Mouse (Mus musculus): ENCODE results near the gene Map3k10. TPM values are rescaled to one million over a fixed set of nuclear protein-coding genes. Genes with fewer than 3 reads are reported as not detected.

Gene Map3k10
- polyA plus RNA-seq (2014; fragmentation: Nextera tagmentation; extraction: Ambion mirVana), result 9.0 and 12.5 TPM in 2 replicates

DNA sequence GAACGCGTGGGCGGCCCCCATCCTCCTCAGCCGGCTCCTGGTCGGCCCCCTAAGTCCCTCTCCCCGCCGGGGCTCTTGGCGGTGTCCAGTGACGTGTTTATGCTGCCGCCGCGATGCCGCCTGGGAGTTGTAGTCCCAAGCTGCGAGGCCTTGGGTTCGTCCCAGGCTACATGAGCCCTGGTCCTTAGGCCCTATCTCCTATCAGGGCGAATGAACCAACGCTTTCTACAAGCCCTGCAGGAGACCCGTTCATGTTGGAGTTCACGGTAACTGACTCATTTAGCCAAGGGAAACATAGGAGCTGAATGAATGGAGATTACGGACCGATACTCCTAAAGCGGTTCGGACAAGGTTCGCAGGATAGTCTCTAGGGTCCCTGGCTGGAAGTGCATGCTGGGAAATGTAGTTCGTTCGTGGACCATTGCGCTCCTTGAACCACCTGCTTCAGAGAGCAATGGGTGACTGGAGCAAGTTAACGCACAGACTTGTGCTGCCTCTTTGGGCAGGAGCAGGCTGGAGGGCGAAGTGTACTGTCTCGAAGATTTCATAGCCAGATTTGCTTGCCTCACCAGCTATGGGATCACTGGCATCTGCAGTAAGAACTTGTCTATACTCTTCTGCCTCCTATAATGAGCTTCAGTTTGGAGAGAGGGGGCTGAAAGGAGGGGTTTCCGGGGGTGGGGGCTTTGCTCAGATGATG lies at the start of gene Map3k10:
Gene Map3k10, minus strand, starts transcription at position 77 of the 700 bp plus-strand sequence.
- Histone ChIP-seq H3K4me2 (ENCODE audit: low read depth) (peak within 1 kb of the TSS; percentile 81), H3K4me1 (ENCODE audit: control insufficient read depth, insufficient read depth, low read length) (peaks cover 15% of the 10 kb centered on the region), H3K27me3 (ENCODE audit: control insufficient read depth, insufficient read depth, low read length) (no peaks in the 10 kb centered on the region), H3K9ac (ENCODE audit: low read length) (peak within 1 kb of the TSS; percentile 60), H3K27ac (ENCODE audit: low read depth, low read length) (peak within 1 kb of the TSS; percentile 73), H3K36me3 (ENCODE audit: control insufficient read depth, insufficient read depth, low read length) (no peaks in the 10 kb centered on the region), H3K9me3 (ENCODE audit: control insufficient read depth, low read length) (no peaks in the 10 kb centered on the region), H3K4me3 (ENCODE audit: low read depth, low read length) (peak within 1 kb of the TSS; percentile 59)
- ATAC-seq (ENCODE audit: insufficient read depth, low FRiP score, low TSS enrichment) (peak; percentile 97), DNase-seq (ENCODE audit: low spot score) (peak; percentile 97)
- under 1% methylated on average over 27 of the region's 31 CpGs for WGBS

DNA sequence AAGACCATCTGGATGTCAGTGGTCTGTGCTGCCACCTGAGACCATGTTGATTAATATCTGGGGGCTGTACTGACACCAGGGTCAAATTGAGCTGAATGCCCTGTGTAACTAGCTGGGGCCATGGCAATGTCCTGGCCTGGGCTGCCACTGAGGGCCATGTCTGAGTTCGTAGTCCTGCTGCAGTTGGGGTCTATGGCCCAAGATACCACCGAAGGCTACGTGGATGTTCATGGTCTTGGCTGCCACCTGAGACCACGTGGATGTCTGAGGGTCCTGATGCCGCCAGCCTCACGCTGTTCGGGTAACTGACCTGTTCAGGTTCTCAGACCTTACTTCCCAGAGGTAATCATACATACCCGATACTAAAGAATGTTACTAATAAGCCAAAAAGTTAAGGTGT lies 47.6 kb upstream of the Map3k10 start:
- Histone ChIP-seq H3K4me2 (ENCODE audit: low read depth) (no peak overlapping the region), H3K27me3 (ENCODE audit: control insufficient read depth, insufficient read depth, low read length) (no peaks in the 10 kb centered on the region), H3K27ac (ENCODE audit: low read depth, low read length) (no peak overlapping the region), H3K4me3 (ENCODE audit: low read depth, low read length) (no peak overlapping the region), H3K4me1 (ENCODE audit: control insufficient read depth, insufficient read depth, low read length) (no peaks in the 10 kb centered on the region), H3K9ac (ENCODE audit: low read length) (no peak overlapping the region), H3K9me3 (ENCODE audit: control insufficient read depth, low read length) (no peaks in the 10 kb centered on the region), H3K36me3 (ENCODE audit: control insufficient read depth, insufficient read depth, low read length) (no peaks in the 10 kb centered on the region)
- DNase-seq (ENCODE audit: low spot score) (no peak), ATAC-seq (ENCODE audit: insufficient read depth, low FRiP score, low TSS enrichment) (no peak)
- WGBS, result 93% methylated on average over 8 of the region's 8 CpGs

DNA sequence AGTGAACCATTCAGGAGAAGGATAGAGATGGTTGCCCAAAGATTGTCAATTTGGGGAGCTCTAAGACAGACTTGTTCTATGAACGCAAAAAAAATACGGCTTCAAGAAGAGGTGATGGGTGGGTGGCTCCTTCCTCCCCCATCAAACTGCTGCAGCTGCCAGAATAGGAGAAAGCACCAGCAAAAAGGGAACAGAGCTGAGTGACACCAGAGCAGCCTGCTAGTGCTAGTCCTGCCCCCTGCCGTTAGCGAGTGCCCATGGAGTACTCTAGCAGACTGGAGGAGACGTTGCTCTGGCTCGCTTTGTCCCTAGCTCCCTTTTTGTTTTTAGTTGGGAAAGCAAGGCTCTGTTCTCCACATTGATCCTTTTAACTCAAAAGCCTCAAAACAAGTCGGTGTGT lies 36.0 kb upstream of the Map3k10 start:
- Histone ChIP-seq H3K9ac (ENCODE audit: low read length) (no peak overlapping the region), H3K27me3 (ENCODE audit: control insufficient read depth, insufficient read depth, low read length) (no peaks in the 10 kb centered on the region), H3K4me1 (ENCODE audit: control insufficient read depth, insufficient read depth, low read length) (no peaks in the 10 kb centered on the region), H3K4me3 (ENCODE audit: low read depth, low read length) (no peak overlapping the region), H3K27ac (ENCODE audit: low read depth, low read length) (no peak overlapping the region), H3K36me3 (ENCODE audit: control insufficient read depth, insufficient read depth, low read length) (no peaks in the 10 kb centered on the region), H3K9me3 (ENCODE audit: control insufficient read depth, low read length) (no peaks in the 10 kb centered on the region), H3K4me2 (ENCODE audit: low read depth) (no peak overlapping the region)
- no peak for DNase-seq (ENCODE audit: low spot score)
- 81% methylated on average over 7 of the region's 7 CpGs for WGBS
- ATAC-seq (ENCODE audit: insufficient read depth, low FRiP score, low TSS enrichment), result no peak

DNA sequence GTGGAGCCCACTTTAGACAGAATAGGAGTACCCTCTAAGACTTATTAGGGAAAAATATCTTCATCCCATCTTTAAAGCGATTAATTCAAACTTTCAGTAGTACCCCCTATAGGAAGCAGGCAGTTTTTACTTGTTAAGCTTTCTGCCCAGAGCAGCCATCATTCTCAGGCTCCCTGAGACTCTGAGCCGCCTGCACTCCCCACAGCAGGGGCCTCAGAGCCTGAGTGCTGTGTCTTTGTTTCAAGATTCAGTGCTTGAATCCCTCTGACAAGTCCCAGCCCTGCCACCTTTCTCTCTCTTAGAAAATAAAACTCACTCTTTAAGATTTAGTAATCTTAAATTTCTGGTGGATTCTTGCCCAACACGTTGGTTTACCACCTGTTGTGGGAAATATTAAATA lies 22.3 kb upstream of the Map3k10 start:
- WGBS, result 37% methylated on average over 3 of the region's 3 CpGs
- Histone ChIP-seq H3K4me2 (ENCODE audit: low read depth) (no peak overlapping the region), H3K4me1 (ENCODE audit: control insufficient read depth, insufficient read depth, low read length) (no peaks in the 10 kb centered on the region), H3K9ac (ENCODE audit: low read length) (no peak overlapping the region), H3K27ac (ENCODE audit: low read depth, low read length) (no peak overlapping the region), H3K27me3 (ENCODE audit: control insufficient read depth, insufficient read depth, low read length) (no peaks in the 10 kb centered on the region), H3K9me3 (ENCODE audit: control insufficient read depth, low read length) (no peaks in the 10 kb centered on the region), H3K36me3 (ENCODE audit: control insufficient read depth, insufficient read depth, low read length) (no peaks in the 10 kb centered on the region), H3K4me3 (ENCODE audit: low read depth, low read length) (no peak overlapping the region)
- ATAC-seq (ENCODE audit: insufficient read depth, low FRiP score, low TSS enrichment), result no peak
- no peak for DNase-seq (ENCODE audit: low spot score)

DNA sequence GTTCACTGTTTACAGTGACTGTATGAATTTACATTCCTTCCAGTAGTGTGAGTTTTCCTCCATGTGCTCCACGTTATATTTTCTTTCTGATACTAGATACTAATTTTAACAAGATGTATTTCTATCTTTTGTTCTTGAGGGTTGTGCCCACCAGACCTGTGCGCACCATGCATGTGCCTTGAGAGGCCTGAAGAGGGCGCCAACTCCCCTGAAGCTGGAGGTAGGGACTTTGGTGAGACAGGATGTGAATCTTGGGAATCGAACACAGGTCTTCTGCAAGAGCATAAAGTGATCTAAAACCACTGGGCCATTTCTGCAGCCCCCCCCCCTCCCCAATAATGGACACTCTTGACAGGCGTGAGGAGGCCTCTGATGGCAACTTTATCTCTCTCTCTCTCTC lies 16.7 kb upstream of the Map3k10 start:
- Histone ChIP-seq H3K36me3 (ENCODE audit: control insufficient read depth, insufficient read depth, low read length) (no peaks in the 10 kb centered on the region), H3K27ac (ENCODE audit: low read depth, low read length) (no peak overlapping the region), H3K4me3 (ENCODE audit: low read depth, low read length) (no peak overlapping the region), H3K9ac (ENCODE audit: low read length) (no peak overlapping the region), H3K27me3 (ENCODE audit: control insufficient read depth, insufficient read depth, low read length) (no peaks in the 10 kb centered on the region), H3K4me1 (ENCODE audit: control insufficient read depth, insufficient read depth, low read length) (no peaks in the 10 kb centered on the region), H3K9me3 (ENCODE audit: control insufficient read depth, low read length) (no peaks in the 10 kb centered on the region), H3K4me2 (ENCODE audit: low read depth) (no peak overlapping the region)
- no peak for ATAC-seq (ENCODE audit: insufficient read depth, low FRiP score, low TSS enrichment)
- WGBS, result 47% methylated on average over 5 of the region's 5 CpGs
- peak; percentile 51 for DNase-seq (ENCODE audit: low spot score)

DNA sequence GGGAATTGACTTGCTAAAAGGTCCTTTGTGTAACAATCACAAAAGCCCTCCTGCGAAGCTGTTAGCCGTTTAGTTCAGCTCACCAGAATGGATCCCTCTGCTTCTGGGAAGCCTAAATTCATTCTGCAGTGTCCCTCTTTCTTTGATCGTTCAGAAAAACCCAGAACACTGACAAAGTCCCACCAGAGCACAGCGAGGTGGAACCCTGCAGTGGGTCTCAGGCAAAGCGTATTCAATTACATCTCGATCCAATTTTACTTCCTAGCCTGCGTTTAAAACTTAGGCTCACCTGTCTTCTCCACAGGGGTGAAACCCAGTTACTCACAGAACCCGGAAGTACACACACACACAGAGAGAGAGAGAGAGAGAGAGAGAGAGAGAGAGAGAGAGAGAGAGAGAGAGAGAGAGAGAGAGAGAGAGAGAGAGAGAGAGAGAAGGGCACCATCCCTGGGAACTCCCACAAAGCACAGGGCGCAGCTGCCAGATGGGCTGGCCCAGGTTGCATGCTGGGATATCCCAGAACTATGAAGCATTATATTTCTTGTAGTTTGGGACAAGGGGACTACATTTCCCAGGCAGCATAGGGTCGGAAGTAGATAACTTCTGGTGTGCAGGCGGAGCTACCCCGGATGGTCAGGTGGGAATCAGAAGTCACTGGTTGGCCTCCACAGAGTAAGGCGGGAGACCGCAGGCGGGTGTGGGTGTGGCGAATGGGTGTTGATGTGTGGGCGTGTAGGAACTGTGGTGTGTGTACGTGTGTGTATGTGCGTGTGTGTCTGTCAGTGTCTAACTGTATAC lies 14.6 kb upstream of the Map3k10 start, which contains the start of gene Zfp607b:
Gene Zfp607b, plus strand, starts transcription at position 526 of the 798 bp plus-strand sequence.
- H3K36me3 ChIP-seq (ENCODE audit: control insufficient read depth, insufficient read depth, low read length), result no peaks in the 10 kb centered on the region
- WGBS, result under 1% methylated on average over 19 of the region's 19 CpGs
- H3K27me3 ChIP-seq (ENCODE audit: control insufficient read depth, insufficient read depth, low read length), result no peaks in the 10 kb centered on the region
- peak; percentile 98 for ATAC-seq (ENCODE audit: insufficient read depth, low FRiP score, low TSS enrichment)
- peak within 1 kb of the TSS; percentile 38 for H3K4me3 ChIP-seq (ENCODE audit: low read depth, low read length)
- peak within 1 kb of the TSS; percentile 64 for H3K9ac ChIP-seq (ENCODE audit: low read length)
- H3K27ac ChIP-seq (ENCODE audit: low read depth, low read length), result peak within 1 kb of the TSS; percentile 11; the same call in 1 of the 2 replicates
- DNase-seq (ENCODE audit: low spot score), result peak; percentile 89
- H3K4me2 ChIP-seq (ENCODE audit: low read depth), result peak within 1 kb of the TSS; percentile 53
- no peaks in the 10 kb centered on the region for H3K9me3 ChIP-seq (ENCODE audit: control insufficient read depth, low read length)
- H3K4me1 ChIP-seq (ENCODE audit: control insufficient read depth, insufficient read depth, low read length), result no peaks in the 10 kb centered on the region

DNA sequence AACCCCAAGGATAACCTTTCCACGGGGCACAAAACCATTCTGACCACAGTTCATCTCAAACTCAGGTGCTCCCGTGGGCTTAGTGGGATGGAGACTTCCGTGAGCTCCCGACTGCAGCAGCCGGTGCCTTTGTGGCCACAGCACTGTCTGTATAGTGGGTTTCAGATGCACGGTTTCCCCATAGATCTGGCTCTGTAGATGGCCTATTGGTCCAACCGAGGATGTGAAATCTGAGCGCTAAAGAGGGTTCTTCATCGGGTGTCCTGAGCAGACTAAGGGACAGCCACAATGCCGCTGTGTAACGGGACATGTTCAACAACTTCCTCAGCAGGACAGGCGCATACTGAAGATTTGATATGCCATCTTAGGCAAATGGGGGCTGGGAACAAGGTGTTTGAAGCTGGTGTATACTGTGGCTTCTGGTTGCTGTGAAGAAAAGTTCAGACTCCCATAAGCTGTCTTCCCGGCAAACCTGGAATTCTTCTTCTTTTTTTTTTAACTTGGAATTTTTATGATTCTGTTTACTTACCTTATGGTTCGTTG lies 13.9 kb upstream of the Map3k10 start:
- Histone ChIP-seq H3K9ac (ENCODE audit: low read length) (peak overlapping the region; percentile 64), H3K9me3 (ENCODE audit: control insufficient read depth, low read length) (no peaks in the 10 kb centered on the region), H3K27ac (ENCODE audit: low read depth, low read length) (peak overlapping the region; percentile 11; the same call in 1 of the 2 replicates), H3K36me3 (ENCODE audit: control insufficient read depth, insufficient read depth, low read length) (no peaks in the 10 kb centered on the region), H3K4me2 (ENCODE audit: low read depth) (peak overlapping the region; percentile 53), H3K4me3 (ENCODE audit: low read depth, low read length) (peak overlapping the region; percentile 38), H3K27me3 (ENCODE audit: control insufficient read depth, insufficient read depth, low read length) (no peaks in the 10 kb centered on the region), H3K4me1 (ENCODE audit: control insufficient read depth, insufficient read depth, low read length) (no peaks in the 10 kb centered on the region)
- 42% methylated on average over 14 of the region's 14 CpGs for WGBS
- DNase-seq (ENCODE audit: low spot score) (peak; percentile 13), ATAC-seq (ENCODE audit: insufficient read depth, low FRiP score, low TSS enrichment) (no peak)

DNA sequence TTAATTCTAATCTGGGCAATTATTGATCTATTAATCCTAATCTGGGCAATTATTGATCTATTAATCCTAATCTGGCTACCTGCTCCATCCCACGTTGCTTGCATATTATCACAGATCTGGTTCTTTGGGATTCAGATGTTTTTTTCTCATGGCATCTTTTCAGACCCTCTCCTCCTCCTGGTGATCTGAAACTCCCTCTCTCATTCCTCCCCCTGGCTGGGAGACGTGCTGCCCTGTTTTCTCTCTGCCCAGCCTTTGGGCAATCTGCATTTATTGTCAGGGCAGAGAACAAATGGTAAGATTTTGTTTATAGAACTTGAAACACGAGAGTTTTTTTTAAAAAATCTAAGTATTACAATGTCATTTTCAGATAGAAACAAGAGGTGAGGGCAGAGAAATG lies 13.4 kb upstream of the Map3k10 start:
- Histone ChIP-seq H3K4me1 (ENCODE audit: control insufficient read depth, insufficient read depth, low read length) (no peaks in the 10 kb centered on the region), H3K27me3 (ENCODE audit: control insufficient read depth, insufficient read depth, low read length) (no peaks in the 10 kb centered on the region), H3K9ac (ENCODE audit: low read length) (no peak overlapping the region), H3K4me2 (ENCODE audit: low read depth) (peak overlapping the region; percentile 53; the same call in 1 of the 2 replicates), H3K9me3 (ENCODE audit: control insufficient read depth, low read length) (no peaks in the 10 kb centered on the region), H3K36me3 (ENCODE audit: control insufficient read depth, insufficient read depth, low read length) (no peaks in the 10 kb centered on the region), H3K27ac (ENCODE audit: low read depth, low read length) (no peak overlapping the region), H3K4me3 (ENCODE audit: low read depth, low read length) (no peak overlapping the region)
- 71% methylated on average over 3 of the region's 3 CpGs for WGBS
- DNase-seq (ENCODE audit: low spot score), result no peak
- ATAC-seq (ENCODE audit: insufficient read depth, low FRiP score, low TSS enrichment), result no peak
